Mouse (Mus musculus) erythroblast, embryonic 14.5 days (primary cell): ENCODE data around the gene Gm30191. TPM values are rescaled to one million over a fixed set of nuclear protein-coding genes. Genes with fewer than 3 reads are reported as not detected.
"Not testable (repeated sequence)": the region's sequence is repeated elsewhere in the genome, so short reads cannot be mapped to it uniquely, and the experiment has no call there.

Experiments used
- H3K27me3 ChIP-seq: 2 replicates; pipeline ENCODE4 v1.6.1; 2012; ENCODE audit warnings: inconsistent platforms; ENCODE audit not compliant: control insufficient read depth
- H3K36me3 ChIP-seq: 2 replicates; pipeline ENCODE4 v1.6.1; 2012; ENCODE audit warnings: mild to moderate bottlenecking, inconsistent platforms; ENCODE audit not compliant: control insufficient read depth
- H3K4me1 ChIP-seq: 2 replicates; pipeline ENCODE4 v1.6.1; 2012; ENCODE audit warnings: inconsistent platforms; ENCODE audit not compliant: control insufficient read depth
- H3K4me3 ChIP-seq: replicated peaks from 2 replicates; pipeline ENCODE3; 2012; ENCODE audit warnings: moderate library complexity, mild to moderate bottlenecking, inconsistent platforms
- H3K9me3 ChIP-seq: 2 replicates; pipeline ENCODE4 v1.6.1; 2012; ENCODE audit warnings: low read length, inconsistent platforms, mixed read lengths; ENCODE audit not compliant: control insufficient read depth
- GATA1 ChIP-seq: IDR thresholded peaks from 2 replicates; pipeline ENCODE4 v1.6.1; 2012; ENCODE audit warnings: low read length, inconsistent platforms, mixed read lengths
- TAL1 ChIP-seq: IDR thresholded peaks from 3 replicates; pipeline ENCODE4 v1.6.1; 2012; ENCODE audit warnings: low read length, inconsistent platforms, mixed read lengths
- polyA plus RNA-seq: library from polyadenylated mRNA; stranded (reverse); fragments of >175 nt; gene quantifications from 2 replicates; pipeline ENCODE4 v1.2.3, GENCODE M21; 2012

Gene Gm30191
- polyA plus RNA-seq, 1 experiment = 0.06 TPM

DNA sequence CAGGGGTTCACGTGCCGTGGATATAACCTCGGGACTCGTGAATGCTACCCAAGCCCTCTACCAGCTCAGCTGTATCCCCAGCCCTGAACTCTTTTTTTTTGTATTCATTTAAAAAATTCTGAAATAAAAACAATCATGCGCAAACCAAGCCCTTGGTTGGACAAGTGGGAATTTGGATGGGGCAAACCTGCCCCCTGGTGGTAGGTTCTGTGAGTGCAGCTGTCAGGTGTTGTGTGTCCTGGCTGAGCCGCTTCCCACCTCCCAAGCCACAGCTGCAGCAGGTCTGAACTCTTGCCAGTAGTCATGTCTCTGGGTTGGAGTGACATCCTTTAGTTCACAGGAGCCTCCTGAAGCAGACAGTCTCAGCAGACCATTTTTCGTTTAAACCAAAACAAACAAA, 45.3 kb downstream of the Gm30191 start:
- peaks cover 3% of the 10 kb centered on the region; the same call in 1 of the 2 replicates for H3K9me3 ChIP-seq
- H3K4me1 ChIP-seq = peaks cover 19% of the 10 kb centered on the region
- no peak overlapping the region for H3K4me3 ChIP-seq
- peaks cover 14% of the 10 kb centered on the region for H3K27me3 ChIP-seq
- no peaks in the 10 kb centered on the region for H3K36me3 ChIP-seq
- TF ChIP-seq TAL1 = no peak
- no peak for TF ChIP-seq GATA1

DNA sequence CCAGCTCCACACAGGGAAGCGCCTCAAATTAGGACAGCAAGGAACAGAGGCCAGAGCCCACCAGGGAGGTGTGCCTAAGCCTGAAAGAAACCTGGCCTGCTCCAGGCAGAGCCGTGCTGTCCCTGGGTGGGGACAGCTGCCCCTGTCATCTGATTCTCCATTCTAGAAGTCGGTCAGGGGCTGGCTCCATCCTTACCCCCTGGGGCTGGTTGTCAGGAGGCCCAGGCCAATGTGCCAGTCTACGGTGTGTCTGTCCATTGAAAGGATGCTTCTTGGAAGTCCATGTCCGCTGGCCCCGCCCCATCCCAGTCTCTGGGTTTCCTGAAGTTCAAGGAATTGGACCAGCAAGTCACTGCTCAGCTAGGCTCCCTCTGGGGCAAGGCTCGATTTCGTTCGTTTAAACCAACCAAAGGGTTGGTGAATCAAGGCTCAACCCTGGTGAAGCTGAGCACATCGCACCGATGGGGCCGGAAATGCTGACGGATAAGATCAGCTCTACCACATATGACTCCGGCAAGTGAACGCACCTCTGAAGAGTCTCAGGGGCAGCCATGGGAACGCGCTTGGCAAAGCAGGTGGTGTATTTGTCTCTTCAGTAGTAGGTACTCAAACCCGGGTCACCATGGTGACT, 46.4 kb downstream of the Gm30191 start:
- no peaks in the 10 kb centered on the region for H3K36me3 ChIP-seq
- TF ChIP-seq GATA1 (no peak), TAL1 (no peak)
- H3K9me3 ChIP-seq = peaks cover 3% of the 10 kb centered on the region; the same call in 1 of the 2 replicates
- peaks cover 14% of the 10 kb centered on the region for H3K27me3 ChIP-seq
- H3K4me3 ChIP-seq = no peak overlapping the region
- peaks cover 12% of the 10 kb centered on the region for H3K4me1 ChIP-seq

DNA sequence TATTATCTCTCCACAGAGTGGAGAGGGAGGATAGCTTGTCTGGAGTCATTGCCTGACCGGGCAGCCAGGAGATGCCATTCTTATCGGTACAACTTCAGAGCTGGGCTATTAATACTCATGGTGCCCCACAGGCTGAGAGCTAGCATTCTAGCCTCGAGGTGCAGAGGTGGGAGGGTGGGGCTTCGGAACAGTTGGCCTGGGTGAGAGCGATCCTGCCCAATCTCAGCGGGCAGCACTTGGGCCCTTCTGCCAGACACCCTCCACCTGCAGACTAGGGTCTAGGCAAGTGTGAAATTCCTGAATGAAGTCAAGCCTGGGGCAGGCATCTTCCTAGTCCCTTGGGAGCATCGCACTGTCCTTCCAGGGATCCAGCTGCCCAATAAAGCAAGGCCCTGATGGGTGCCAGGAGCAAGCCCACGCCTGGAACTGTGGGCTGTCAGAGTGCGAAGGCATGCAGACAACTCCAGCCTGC, 47.0 kb downstream of the Gm30191 start:
- H3K36me3 ChIP-seq = no peaks in the 10 kb centered on the region
- no peak for TF ChIP-seq GATA1
- TF ChIP-seq TAL1 = no peak
- H3K4me3 ChIP-seq = no peak overlapping the region

GRCm38 (mm10) chr4:134296096-134296495, 49.4 kb downstream of the Gm30191 start:
- H3K27me3 ChIP-seq, H3K4me1 ChIP-seq: not testable (repeated sequence)

More for the DNA sequence above, 47.0 kb downstream of the Gm30191 start:
- Histone ChIP-seq H3K9me3 (peaks cover 3% of the 10 kb centered on the region; the same call in 1 of the 2 replicates), H3K4me1 (peaks cover 7% of the 10 kb centered on the region), H3K27me3 (peaks cover 14% of the 10 kb centered on the region)

GRCm38 (mm10) chr4:134296523-134296922, 49.8 kb downstream of the Gm30191 start:
- H3K4me3 ChIP-seq = no peak overlapping the region
- no peak for TF ChIP-seq GATA1
- H3K36me3 ChIP-seq = no peaks in the 10 kb centered on the region
- H3K4me1 ChIP-seq = no peaks in the 10 kb centered on the region
- H3K27me3 ChIP-seq = peaks cover 6% of the 10 kb centered on the region
- H3K9me3 ChIP-seq = peaks cover 3% of the 10 kb centered on the region; the same call in 1 of the 2 replicates

More at GRCm38 (mm10) chr4:134296096-134296495, 49.4 kb downstream of the Gm30191 start:
- H3K9me3 ChIP-seq, H3K4me3 ChIP-seq, H3K36me3 ChIP-seq: not testable (repeated sequence)

GRCm38 (mm10) chr4:134297369-134297768, 50.6 kb downstream of the Gm30191 start:
- Histone ChIP-seq H3K36me3 (no peaks in the 10 kb centered on the region), H3K27me3 (peaks cover 6% of the 10 kb centered on the region), H3K9me3 (peaks cover 3% of the 10 kb centered on the region; the same call in 1 of the 2 replicates), H3K4me3 (no peak overlapping the region), H3K4me1 (no peaks in the 10 kb centered on the region)
- TF ChIP-seq TAL1 = no peak
- TF ChIP-seq GATA1 = no peak

- no peak overlapping the region for H3K4me3 ChIP-seq
- no peaks in the 10 kb centered on the region for H3K36me3 ChIP-seq
- peaks cover 3% of the 10 kb centered on the region; the same call in 1 of the 2 replicates for H3K9me3 ChIP-seq
- H3K27me3 ChIP-seq = peaks cover under 1% of the 10 kb centered on the region; the same call in 1 of the 2 replicates
- no peak for TF ChIP-seq GATA1
- TF ChIP-seq TAL1 = no peak
- no peaks in the 10 kb centered on the region for H3K4me1 ChIP-seq
Observed at GRCm38 (mm10) chr4:134298626-134299497, 52.1 kb downstream of the Gm30191 start.

GRCm38 (mm10) chr4:134299498-134299810, 52.7 kb downstream of the Gm30191 start:
- TF ChIP-seq TAL1 (no peak), GATA1 (no peak)
- Histone ChIP-seq H3K36me3 (no peaks in the 10 kb centered on the region), H3K4me3 (no peak overlapping the region), H3K27me3 (no peaks in the 10 kb centered on the region), H3K9me3 (peaks cover 3% of the 10 kb centered on the region; the same call in 1 of the 2 replicates), H3K4me1 (no peaks in the 10 kb centered on the region)

Other genes with a start within 250 kb of the Gm30191 start
- gene Dhdds, start 246.0 kb upstream of the Gm30191 start, polyA plus RNA-seq = 1.2 and 1.5 TPM in 2 replicates
- not detected in 2 replicates for gene Lin28a, start 228.1 kb upstream of the Gm30191 start, polyA plus RNA-seq
- not detected in 2 replicates for gene Zfp683, start 193.1 kb upstream of the Gm30191 start, polyA plus RNA-seq
- 0.01 TPM in 1 of 2 replicates, not detected in the other for gene Crybg2, start 186.1 kb upstream of the Gm30191 start, polyA plus RNA-seq
- gene Cd52, start 151.9 kb upstream of the Gm30191 start, polyA plus RNA-seq = 0.24 and 0.41 TPM in 2 replicates
- 0.08 and 0.21 TPM in 2 replicates for gene Ubxn11, start 144.4 kb upstream of the Gm30191 start, polyA plus RNA-seq
- gene Sh3bgrl3, start 118.1 kb upstream of the Gm30191 start, polyA plus RNA-seq = 2.5 and 5.4 TPM in 2 replicates
- gene Cep85, start 59.8 kb upstream of the Gm30191 start, polyA plus RNA-seq = 2.4 and 3.6 TPM in 2 replicates
- gene Gm7534, start 43.9 kb upstream of the Gm30191 start, polyA plus RNA-seq = not detected in 2 replicates
- gene Catsper4, start 19.6 kb upstream of the Gm30191 start, polyA plus RNA-seq = not detected in 2 replicates
- gene Cnksr1, start 8.5 kb upstream of the Gm30191 start, polyA plus RNA-seq = not detected in 2 replicates
- not detected in 2 replicates for gene E130218I03Rik, start 3.3 kb upstream of the Gm30191 start, polyA plus RNA-seq
- gene Zfp593, start 1.3 kb upstream of the Gm30191 start, polyA plus RNA-seq = 1.3 TPM in 2 replicates
- 0.03 TPM in 1 of 2 replicates, not detected in the other for gene Grrp1, start 7.2 kb downstream of the Gm30191 start, polyA plus RNA-seq
- gene Pdik1l, start 41.0 kb downstream of the Gm30191 start, polyA plus RNA-seq = 0.14 and 0.53 TPM in 2 replicates
- not detected in 2 replicates for gene Trim63, start 68.2 kb downstream of the Gm30191 start, polyA plus RNA-seq
- gene Slc30a2, start 96.2 kb downstream of the Gm30191 start, polyA plus RNA-seq = not detected in 2 replicates
- not detected in 2 replicates for gene Extl1, start 136.9 kb downstream of the Gm30191 start, polyA plus RNA-seq
- not detected in 2 replicates for gene Pafah2, start 149.4 kb downstream of the Gm30191 start, polyA plus RNA-seq
- gene Stmn1, start 221.4 kb downstream of the Gm30191 start, polyA plus RNA-seq = 45.6 and 68.9 TPM in 2 replicates
- 0.10 TPM in 1 of 2 replicates, not detected in the other for gene Paqr7, start 249.8 kb downstream of the Gm30191 start, polyA plus RNA-seq